Mouse (Mus musculus): Measurements from ENCODE around the gene Olfr1110.
"Not testable (repeated sequence)": the region's sequence is repeated elsewhere in the genome, so short reads cannot be mapped to it uniquely, and the experiment has no call there.

The Olfr1110 gene

DNA sequence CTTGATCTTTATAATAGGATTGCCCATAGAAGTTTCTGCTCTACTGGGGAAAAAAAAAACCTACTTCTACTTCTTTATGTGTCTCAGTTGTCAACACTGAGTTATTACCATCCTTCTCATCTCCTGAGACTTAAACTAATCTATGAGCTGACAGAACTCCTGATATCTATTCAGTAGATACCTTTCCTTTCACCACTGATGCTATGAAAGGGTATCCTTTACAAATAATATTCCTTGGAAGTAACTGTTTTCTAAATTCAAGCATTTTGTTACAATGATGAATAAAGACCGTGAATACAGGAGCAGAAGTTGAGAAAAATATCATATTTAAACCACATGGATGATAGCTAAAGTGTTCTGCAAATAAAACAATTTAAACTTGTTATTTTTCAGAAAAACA lies at the start of gene Olfr1110:
Olfr1110 (minus strand) TSS at position 101 of the 400 bp plus-strand sequence.
- DNase-seq (ENCODE audit: low read depth): no peak

- DNase-seq (ENCODE audit: low read depth): no peak
These were observed 47.4 kb upstream of the Olfr1110 start, which contains the start of gene Olfr1112 for GRCm38 (mm10) chr2:87187498-87187897. Gene Olfr1112 (plus strand): TSS chr2:87187798.

- DNase-seq (ENCODE audit: low read depth): not testable (repeated sequence)
These were observed 27.6 kb upstream of the Olfr1110 start for GRCm38 (mm10) chr2:87167731-87168130.

GRCm38 (mm10) chr2:87152524-87152923 lies 12.4 kb upstream of the Olfr1110 start, which contains the start of gene Olfr1111:
Gene Olfr1111 (minus strand): TSS chr2:87152624.
- DNase-seq (ENCODE audit: low read depth): no peak

GRCm38 (mm10) chr2:87114467-87114866 lies 25.6 kb downstream of the Olfr1110 start, which contains the start of gene Olfr259:
Gene Olfr259 (minus strand): TSS chr2:87114567.
- no peak for DNase-seq (ENCODE audit: low read depth)

DNA sequence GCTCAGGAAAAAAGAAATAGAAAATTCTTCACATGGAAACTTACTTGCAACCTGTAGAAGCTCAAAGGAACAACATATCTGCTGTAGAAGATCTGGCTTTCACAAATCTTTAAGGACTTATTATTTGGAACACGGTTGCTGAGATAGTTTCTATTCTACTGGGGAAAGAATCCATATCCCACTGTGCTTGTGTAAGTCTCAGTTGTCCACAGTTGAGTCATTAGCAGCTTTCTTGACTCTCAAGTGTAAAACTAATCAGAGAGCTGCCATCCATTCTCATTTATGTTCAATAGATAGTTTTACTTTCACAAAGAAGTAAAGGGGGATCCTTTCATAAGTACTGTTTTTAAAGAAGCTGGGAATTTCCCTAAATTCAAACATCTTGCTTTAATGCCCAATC lies 44.2 kb downstream of the Olfr1110 start, which contains the start of gene Olfr1109:
Olfr1109 (minus strand) TSS at position 101 of the 400 bp plus-strand sequence.
- no peak for DNase-seq (ENCODE audit: low read depth)

Measured in naive thymus-derived CD4-positive, alpha-beta T cell, adult 2 months (primary cell).